Mouse (Mus musculus): ENCODE data around the gene Zfp366.
A peak's percentile ranks its signal among the peaks of the same experiment; 100 is the strongest.

The Zfp366 gene

GRCm38 (mm10) chr13:99226809-99227208 lies 42.2 kb downstream of the Zfp366 start:
- DNase-seq (ENCODE audit: low read depth, low spot score), result no peak

GRCm38 (mm10) chr13:99227456-99228250 lies 43.0 kb downstream of the Zfp366 start:
- no peak for DNase-seq (ENCODE audit: low read depth, low spot score)

GRCm38 (mm10) chr13:99228821-99229570 lies 44.4 kb downstream of the Zfp366 start:
- no peak for DNase-seq (ENCODE audit: low read depth, low spot score)

- no peak for DNase-seq (ENCODE audit: low read depth, low spot score)
These were observed 45.2 kb downstream of the Zfp366 start for GRCm38 (mm10) chr13:99229641-99230494.

- DNase-seq (ENCODE audit: low read depth, low spot score), result no peak
These were observed 45.9 kb downstream of the Zfp366 start for GRCm38 (mm10) chr13:99230495-99230868.

GRCm38 (mm10) chr13:99233333-99233732 lies 48.7 kb downstream of the Zfp366 start:
- no peak for DNase-seq (ENCODE audit: low read depth, low spot score)

- no peak for DNase-seq (ENCODE audit: low read depth, low spot score)
These were observed 49.3 kb downstream of the Zfp366 start for GRCm38 (mm10) chr13:99233956-99234355.

- no peak for DNase-seq (ENCODE audit: low read depth, low spot score)
These were observed 51.0 kb downstream of the Zfp366 start for GRCm38 (mm10) chr13:99235428-99236210.

GRCm38 (mm10) chr13:99236222-99236621 lies 51.6 kb downstream of the Zfp366 start:
- DNase-seq (ENCODE audit: low read depth, low spot score), result no peak

GRCm38 (mm10) chr13:99237122-99237521 lies 52.5 kb downstream of the Zfp366 start:
- no peak for DNase-seq (ENCODE audit: low read depth, low spot score)

- no peak for DNase-seq (ENCODE audit: low read depth, low spot score)
These were observed 53.2 kb downstream of the Zfp366 start for GRCm38 (mm10) chr13:99237841-99238216.

GRCm38 (mm10) chr13:99238217-99239160 lies 53.9 kb downstream of the Zfp366 start:
- peak; percentile 62 for DNase-seq (ENCODE audit: low read depth, low spot score)

- no peak for DNase-seq (ENCODE audit: low read depth, low spot score)
These were observed 54.5 kb downstream of the Zfp366 start for GRCm38 (mm10) chr13:99239161-99239530.

- DNase-seq (ENCODE audit: low read depth, low spot score), result no peak
These were observed 55.1 kb downstream of the Zfp366 start for GRCm38 (mm10) chr13:99239741-99240140.

- no peak for DNase-seq (ENCODE audit: low read depth, low spot score)
These were observed 57.4 kb downstream of the Zfp366 start for GRCm38 (mm10) chr13:99241984-99242383.

GRCm38 (mm10) chr13:99242895-99243294 lies 58.3 kb downstream of the Zfp366 start:
- no peak for DNase-seq (ENCODE audit: low read depth, low spot score)

GRCm38 (mm10) chr13:99243831-99244230 lies 59.2 kb downstream of the Zfp366 start:
- DNase-seq (ENCODE audit: low read depth, low spot score), result no peak

GRCm38 (mm10) chr13:99244471-99244870 lies 59.8 kb downstream of the Zfp366 start:
- DNase-seq (ENCODE audit: low read depth, low spot score), result no peak

- no peak for DNase-seq (ENCODE audit: low read depth, low spot score)
These were observed 60.3 kb downstream of the Zfp366 start for GRCm38 (mm10) chr13:99244896-99245295.

GRCm38 (mm10) chr13:99245916-99246460 lies 61.4 kb downstream of the Zfp366 start:
- DNase-seq (ENCODE audit: low read depth, low spot score), result no peak

Measured in telencephalon, adult 2 months (tissue).